Mouse (Mus musculus): Measurements from ENCODE around the gene Rpl19. TPM values are rescaled to one million over a fixed set of nuclear protein-coding genes. Genes with fewer than 3 reads are reported as not detected.
A peak's percentile ranks its signal among the peaks of the same experiment; 100 is the strongest.

Rpl19 gene
- polyA plus RNA-seq, 1 experiment from 2014 or later = 710 TPM

DNA sequence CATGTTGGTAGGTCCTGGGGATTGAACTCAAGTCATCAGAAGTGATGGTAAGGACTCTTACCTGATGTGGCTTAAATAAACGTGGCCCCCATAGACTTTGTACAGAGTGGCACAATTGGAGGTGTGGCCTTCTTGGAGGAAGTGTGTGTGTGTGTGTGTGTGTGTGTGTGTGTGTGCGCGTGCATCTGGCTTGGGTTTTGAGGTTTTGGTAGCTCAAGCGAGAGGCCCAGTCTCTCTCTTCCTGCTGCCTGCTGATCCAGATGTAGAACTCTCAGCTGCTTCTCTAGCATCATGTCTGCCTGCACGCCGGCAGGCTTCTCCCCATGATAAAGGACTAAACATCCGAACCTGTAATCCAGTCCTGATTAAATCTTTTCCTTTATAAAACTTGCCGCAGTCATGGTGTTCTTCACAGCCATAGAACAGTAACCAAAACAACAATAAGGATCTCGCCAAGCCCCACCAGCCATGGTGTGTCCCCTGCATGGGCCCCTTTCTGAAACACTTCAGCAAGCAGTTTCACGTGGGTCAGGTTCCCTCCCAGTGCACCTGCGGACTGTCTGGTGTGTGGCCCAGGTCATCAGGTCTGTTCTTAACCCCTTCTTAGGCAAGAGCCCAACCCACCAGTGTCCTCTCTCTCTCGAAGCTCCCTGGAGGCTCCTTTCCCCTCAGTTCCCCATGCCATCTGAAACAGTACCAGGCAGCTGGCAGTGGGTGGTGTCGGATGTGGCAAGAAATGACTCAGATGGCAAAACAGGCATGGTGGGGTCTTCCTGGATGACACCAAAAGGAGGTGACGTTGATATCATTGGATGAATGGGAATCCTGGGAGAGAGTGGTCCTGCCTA, 23.4 kb downstream of the Rpl19 start:
- WGBS = 70% methylated on average over 14 of the region's 14 CpGs
- no peak for ATAC-seq
- no peak overlapping the region for H3K4me2 ChIP-seq (replicated peaks)

GRCm38 (mm10) chr11:98050520-98050815, 24.0 kb downstream of the Rpl19 start:
- H3K27ac ChIP-seq = no peak overlapping the region
- no peak overlapping the region for H3K4me2 ChIP-seq (replicated peaks)
- H3K9me3 ChIP-seq = no peaks in the 10 kb centered on the region
- H3K36me3 ChIP-seq = no peaks in the 10 kb centered on the region
- H3K4me3 ChIP-seq (replicated peaks) = no peak overlapping the region
- no peak for ATAC-seq
- peaks cover 27% of the 10 kb centered on the region for H3K4me1 ChIP-seq (replicated peaks)
- peaks cover 74% of the 10 kb centered on the region for H3K27me3 ChIP-seq
- 22% methylated on average over 2 of the region's 2 CpGs for WGBS
- no peak overlapping the region for H3K9ac ChIP-seq (replicated peaks)

More for the DNA sequence above, 23.4 kb downstream of the Rpl19 start:
- H3K27ac ChIP-seq = no peak overlapping the region
- H3K9me3 ChIP-seq = no peaks in the 10 kb centered on the region
- H3K9ac ChIP-seq (replicated peaks) = no peak overlapping the region
- H3K4me1 ChIP-seq (replicated peaks) = peaks cover 27% of the 10 kb centered on the region
- H3K36me3 ChIP-seq = no peaks in the 10 kb centered on the region
- H3K4me3 ChIP-seq (replicated peaks) = no peak overlapping the region
- H3K27me3 ChIP-seq = peaks cover 69% of the 10 kb centered on the region

DNA sequence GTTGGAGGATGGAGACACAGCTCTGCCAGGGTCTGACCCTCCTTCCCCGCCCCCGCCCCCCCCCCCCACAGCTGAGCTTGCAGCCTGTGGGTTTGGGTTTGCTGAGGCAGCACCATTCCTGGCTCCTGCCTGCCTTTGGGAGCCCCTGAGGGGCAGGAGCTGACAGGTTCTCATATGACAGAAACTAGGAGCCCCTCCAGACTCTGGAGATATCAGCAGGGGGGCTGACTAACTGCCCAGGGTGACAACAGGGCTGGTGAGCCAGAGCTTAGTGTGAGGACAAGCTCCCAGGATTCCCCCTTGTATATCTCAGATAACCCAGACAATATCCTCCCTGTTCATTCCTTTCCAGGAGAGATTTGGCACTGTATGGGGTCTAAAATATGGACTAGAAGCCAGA, 24.4 kb downstream of the Rpl19 start:
- Histone ChIP-seq H3K27ac (no peak overlapping the region), H3K9me3 (no peaks in the 10 kb centered on the region), H3K9ac (replicated peaks) (no peak overlapping the region), H3K27me3 (peaks cover 78% of the 10 kb centered on the region), H3K4me3 (replicated peaks) (no peak overlapping the region), H3K36me3 (no peaks in the 10 kb centered on the region), H3K4me1 (replicated peaks) (peaks cover 27% of the 10 kb centered on the region), H3K4me2 (replicated peaks) (no peak overlapping the region)
- 33% methylated on average over 1 of the region's 2 CpGs for WGBS
- no peak for ATAC-seq

DNA sequence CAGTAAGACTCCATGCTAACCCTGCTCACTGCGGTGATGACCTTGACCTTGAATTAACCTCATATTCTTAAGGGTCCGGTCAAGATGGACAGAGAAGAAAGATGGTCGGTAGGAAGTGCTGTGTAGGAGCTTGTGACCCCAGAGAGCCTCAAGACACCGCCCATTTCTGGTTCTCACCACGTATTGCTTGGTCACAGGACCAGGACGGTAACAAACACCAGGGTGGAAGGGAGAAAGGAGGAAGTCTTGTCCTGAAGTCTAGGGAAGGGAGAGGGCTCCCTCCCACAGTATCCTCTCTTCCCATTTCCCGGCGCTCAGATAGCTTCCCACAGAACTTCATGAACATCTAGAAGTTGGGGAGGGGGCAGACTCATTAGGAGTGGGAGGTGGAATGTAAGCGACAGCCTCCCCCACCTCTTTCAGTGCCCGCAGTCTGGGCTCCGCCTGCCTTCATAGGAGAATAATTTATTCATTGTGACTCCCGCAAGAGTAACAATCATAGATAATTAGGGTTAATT, 25.2 kb downstream of the Rpl19 start:
- ATAC-seq = no peak
- Histone ChIP-seq H3K4me2 (replicated peaks) (peak overlapping the region; percentile 69), H3K9me3 (no peaks in the 10 kb centered on the region), H3K9ac (replicated peaks) (peak overlapping the region; percentile 67; the same call in 1 of the 2 replicates), H3K4me1 (replicated peaks) (peaks cover 27% of the 10 kb centered on the region), H3K4me3 (replicated peaks) (peak overlapping the region; percentile 51), H3K27me3 (peaks cover 78% of the 10 kb centered on the region), H3K27ac (no peak overlapping the region), H3K36me3 (no peaks in the 10 kb centered on the region)
- 7% methylated on average over 12 of the region's 12 CpGs for WGBS

GRCm38 (mm10) chr11:98052129-98052988, 25.8 kb downstream of the Rpl19 start:
- Histone ChIP-seq H3K9me3 (no peaks in the 10 kb centered on the region), H3K9ac (replicated peaks) (peak overlapping the region; percentile 67), H3K4me2 (replicated peaks) (peak overlapping the region; percentile 69), H3K4me3 (replicated peaks) (peak overlapping the region; percentile 51), H3K36me3 (no peaks in the 10 kb centered on the region), H3K27ac (no peak overlapping the region), H3K4me1 (replicated peaks) (peaks cover 27% of the 10 kb centered on the region), H3K27me3 (peaks cover 76% of the 10 kb centered on the region)
- ATAC-seq = peak; percentile 49
- under 1% methylated on average over 75 of the region's 83 CpGs for WGBS

DNA sequence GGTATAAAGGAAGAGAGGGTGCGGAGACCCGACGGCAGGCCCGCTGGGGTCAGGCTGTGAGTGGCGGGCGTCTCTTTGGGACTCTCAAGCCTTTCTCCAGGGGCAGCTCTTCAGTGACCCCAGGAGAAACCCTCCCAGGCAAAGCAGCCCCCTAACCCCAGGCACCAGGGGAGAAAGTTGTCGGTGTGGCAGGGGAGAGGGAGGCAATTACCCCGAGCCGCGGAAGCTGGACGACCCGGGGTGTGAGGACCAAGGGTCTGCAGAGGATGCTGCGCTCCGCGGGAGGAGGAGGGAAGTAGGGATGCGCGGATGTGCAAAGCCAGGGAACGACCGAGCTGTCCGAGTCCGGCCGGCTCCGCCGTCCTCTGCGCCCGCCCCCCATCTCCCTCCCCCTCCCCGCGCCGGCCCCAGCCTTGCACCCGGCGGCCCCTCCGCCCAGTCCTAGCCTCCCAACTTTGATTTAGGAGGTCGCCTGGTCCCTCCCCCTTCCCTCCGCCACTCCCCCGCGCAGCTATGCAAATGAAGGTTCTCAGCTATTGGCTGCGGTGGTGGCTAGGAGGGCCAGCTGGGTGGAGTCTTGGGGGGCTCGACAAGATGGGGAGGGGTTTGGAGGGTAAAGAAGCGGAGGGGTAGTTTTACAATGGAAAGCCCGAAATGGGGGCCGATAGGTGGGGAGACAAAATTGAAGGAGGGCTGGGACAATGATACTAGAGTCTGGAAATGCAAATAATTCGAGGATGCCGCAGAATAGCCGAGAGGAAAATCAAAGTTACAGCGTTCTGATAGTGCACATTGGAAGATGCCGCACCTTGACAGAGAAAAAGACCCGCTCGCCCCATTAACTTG, 26.7 kb downstream of the Rpl19 start, which contains the start of gene Stac2:
Gene Stac2 (minus strand): TSS at position 474 of the 846 bp plus-strand sequence.
- H3K4me2 ChIP-seq (replicated peaks) = peak within 1 kb of the TSS; percentile 69
- peaks cover 69% of the 10 kb centered on the region for H3K27me3 ChIP-seq
- H3K4me1 ChIP-seq (replicated peaks) = peaks cover 27% of the 10 kb centered on the region
- peak within 1 kb of the TSS; percentile 67 for H3K9ac ChIP-seq (replicated peaks)
- H3K9me3 ChIP-seq = no peaks in the 10 kb centered on the region
- peak; percentile 81 for ATAC-seq
- WGBS = 2% methylated on average over 34 of the region's 48 CpGs
- no peak within 1 kb of the TSS for H3K27ac ChIP-seq
- no peaks in the 10 kb centered on the region for H3K36me3 ChIP-seq
- H3K4me3 ChIP-seq (replicated peaks) = peak within 1 kb of the TSS; percentile 51

GRCm38 (mm10) chr11:98057466-98057865, 31.0 kb downstream of the Rpl19 start:
- Histone ChIP-seq H3K27ac (no peak overlapping the region), H3K9ac (replicated peaks) (no peak overlapping the region), H3K9me3 (no peaks in the 10 kb centered on the region), H3K36me3 (no peaks in the 10 kb centered on the region), H3K4me1 (replicated peaks) (peaks cover 24% of the 10 kb centered on the region), H3K27me3 (peaks cover 32% of the 10 kb centered on the region), H3K4me3 (replicated peaks) (no peak overlapping the region), H3K4me2 (replicated peaks) (no peak overlapping the region)
- WGBS = 39% methylated on average over 9 of the region's 9 CpGs
- ATAC-seq = no peak

DNA sequence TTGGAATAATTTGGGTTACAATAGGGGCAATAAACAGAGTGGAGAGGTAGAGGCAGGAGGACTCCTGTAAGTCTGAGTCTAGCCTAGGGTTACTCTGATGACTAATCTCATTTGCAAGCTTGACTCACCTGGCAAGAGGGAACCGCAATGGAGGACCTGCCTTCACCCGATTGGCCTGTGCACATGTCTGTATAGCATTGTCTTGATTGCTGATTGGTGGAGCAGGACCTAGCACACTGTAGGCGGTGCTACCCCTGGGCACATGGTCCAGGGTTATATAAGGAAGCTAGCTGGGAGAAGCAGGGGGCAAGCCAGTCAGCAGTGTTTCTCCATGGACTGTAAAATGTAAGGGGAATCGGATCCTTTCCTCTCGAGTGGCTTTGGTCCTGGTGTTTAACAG, 31.5 kb downstream of the Rpl19 start:
- Histone ChIP-seq H3K4me1 (replicated peaks) (peaks cover 19% of the 10 kb centered on the region), H3K4me3 (replicated peaks) (no peak overlapping the region), H3K27ac (no peak overlapping the region), H3K36me3 (no peaks in the 10 kb centered on the region), H3K4me2 (replicated peaks) (no peak overlapping the region), H3K27me3 (peaks cover 27% of the 10 kb centered on the region), H3K9ac (replicated peaks) (no peak overlapping the region), H3K9me3 (no peaks in the 10 kb centered on the region)
- WGBS = 85% methylated on average over 5 of the region's 5 CpGs
- no peak for ATAC-seq

DNA sequence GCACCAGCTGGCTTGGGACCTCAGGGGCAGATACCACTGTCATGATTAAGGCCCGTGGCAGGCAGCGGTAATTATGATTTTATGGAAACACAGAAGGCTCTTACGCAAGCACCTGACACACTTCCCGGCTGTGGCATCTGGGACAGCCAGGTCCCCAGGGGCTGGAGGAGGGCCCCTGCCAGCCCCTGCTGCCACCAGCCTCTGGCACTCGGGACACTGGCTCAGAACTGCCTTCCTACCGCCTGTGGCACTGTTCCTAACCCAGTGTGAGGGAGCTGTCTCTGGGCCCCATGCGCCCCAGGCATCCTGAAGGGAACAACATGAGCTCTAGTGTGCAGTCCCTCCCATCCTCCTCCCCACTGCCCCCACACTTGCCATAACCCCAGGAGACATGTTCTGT, 33.2 kb downstream of the Rpl19 start:
- peaks cover 14% of the 10 kb centered on the region for H3K27me3 ChIP-seq
- H3K9ac ChIP-seq (replicated peaks) = 0 out of 2 replicates have a peak overlapping the region, but pooled peaks have one; percentile 5
- no peak overlapping the region for H3K4me2 ChIP-seq (replicated peaks)
- H3K36me3 ChIP-seq = no peaks in the 10 kb centered on the region
- H3K9me3 ChIP-seq = no peaks in the 10 kb centered on the region
- H3K4me3 ChIP-seq (replicated peaks) = no peak overlapping the region
- ATAC-seq = no peak
- no peak overlapping the region; the same call in 1 of the 2 replicates for H3K27ac ChIP-seq
- H3K4me1 ChIP-seq (replicated peaks) = peaks cover 12% of the 10 kb centered on the region
- WGBS = 59% methylated on average over 7 of the region's 7 CpGs

- Histone ChIP-seq H3K9me3 (no peaks in the 10 kb centered on the region), H3K36me3 (no peaks in the 10 kb centered on the region), H3K4me2 (replicated peaks) (no peak overlapping the region), H3K27ac (no peak overlapping the region), H3K9ac (replicated peaks) (peak overlapping the region; percentile 5; the same call in 1 of the 2 replicates), H3K27me3 (peaks cover 10% of the 10 kb centered on the region), H3K4me3 (replicated peaks) (no peak overlapping the region), H3K4me1 (replicated peaks) (peaks cover 12% of the 10 kb centered on the region)
- ATAC-seq = no peak
- 62% methylated on average over 5 of the region's 5 CpGs for WGBS
Observed at GRCm38 (mm10) chr11:98060104-98060692, 33.7 kb downstream of the Rpl19 start.

DNA sequence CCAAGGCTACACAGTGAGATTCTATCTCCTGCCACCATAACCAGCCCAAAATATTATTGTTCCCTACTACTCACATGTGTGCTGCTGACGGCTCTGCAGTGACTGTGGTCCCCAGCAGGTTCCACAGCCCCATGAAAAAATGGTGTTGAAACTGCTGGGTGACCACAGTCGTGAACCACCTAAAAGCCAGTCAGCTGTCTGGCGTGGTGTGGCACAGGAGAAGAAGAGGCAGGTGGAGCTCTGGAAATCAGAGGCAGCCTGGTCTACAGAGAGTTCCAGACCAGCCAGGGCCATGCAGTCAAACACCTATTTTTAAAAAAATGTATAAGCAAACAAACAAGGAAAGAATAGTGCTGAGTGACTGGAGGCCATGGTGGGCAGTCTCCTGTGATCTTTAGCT, 34.9 kb downstream of the Rpl19 start:
- Histone ChIP-seq H3K9ac (replicated peaks) (no peak overlapping the region), H3K4me1 (replicated peaks) (peaks cover 12% of the 10 kb centered on the region), H3K36me3 (no peaks in the 10 kb centered on the region), H3K27ac (no peak overlapping the region), H3K27me3 (0 out of 2 replicates have a peak, but pooled peaks cover 4% of the 10 kb centered on the region), H3K4me2 (replicated peaks) (no peak overlapping the region), H3K4me3 (replicated peaks) (no peak overlapping the region), H3K9me3 (no peaks in the 10 kb centered on the region)
- no peak for ATAC-seq
- 66% methylated on average over 3 of the region's 3 CpGs for WGBS
